Mouse (Mus musculus) layer of hippocampus, adult 11-12 months (tissue): ENCODE measurements around the gene Hectd1.

Experiments used
- DNase-seq: peaks from one replicate; pipeline ENCODE4 v3.0.0; 2022; ENCODE audit warnings: low spot score

Gene Hectd1

DNA sequence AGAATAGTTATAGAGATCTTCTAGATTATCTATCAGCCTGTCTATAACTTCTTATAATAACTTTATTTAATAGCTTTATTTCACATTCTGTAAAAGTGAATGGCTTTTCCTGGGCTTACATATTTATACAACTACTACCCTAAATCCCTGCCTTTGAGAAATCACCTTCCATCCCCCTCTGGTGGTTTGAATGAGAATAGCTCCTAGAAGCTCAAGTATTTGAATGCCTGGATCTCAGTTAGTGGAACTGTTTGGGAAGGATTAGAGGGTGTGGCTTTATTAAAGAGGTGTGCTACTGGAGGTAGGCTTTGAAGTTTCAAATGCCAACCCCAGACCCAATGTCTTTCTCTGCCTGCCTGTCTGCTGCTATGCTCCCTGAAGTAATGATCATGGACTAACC lies 127.6 kb downstream of the Hectd1 start:
- no peak for DNase-seq

DNA sequence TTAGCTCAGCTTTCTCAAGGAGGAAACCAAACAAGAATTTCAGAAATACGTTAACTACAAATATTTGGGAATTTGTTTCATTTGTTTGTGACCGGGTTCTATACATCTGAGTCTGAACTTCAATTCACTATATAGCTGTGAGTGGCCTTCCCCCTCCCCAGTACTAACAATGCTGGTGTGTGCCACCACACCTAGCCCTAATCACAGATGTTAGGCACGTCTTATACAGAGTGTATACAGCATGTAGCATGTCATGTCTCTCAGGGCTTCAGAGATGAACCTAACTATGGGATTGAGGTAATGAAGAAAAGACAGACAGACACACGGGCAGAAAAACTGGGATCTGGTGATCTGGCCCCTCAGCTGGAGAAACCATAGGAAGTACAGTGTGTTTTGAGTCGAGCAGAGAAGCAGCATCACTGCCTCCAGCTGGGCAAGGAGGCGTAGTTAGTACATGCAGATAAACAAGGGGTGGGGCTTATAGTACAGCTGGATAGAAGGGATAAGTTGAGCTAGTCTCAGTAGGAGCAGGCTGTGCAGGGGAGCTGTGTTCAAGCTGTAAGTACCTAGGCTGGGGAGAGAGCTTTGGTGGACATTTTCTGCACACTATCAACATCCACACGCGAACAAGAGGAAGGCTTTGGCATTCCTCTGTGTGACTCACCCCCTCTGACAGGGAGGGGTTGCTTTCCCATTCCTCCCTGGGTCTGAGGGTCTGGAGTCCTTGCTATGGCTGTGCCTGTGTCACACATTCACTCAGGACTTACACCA lies 129.5 kb downstream of the Hectd1 start:
- DNase-seq: no peak

DNA sequence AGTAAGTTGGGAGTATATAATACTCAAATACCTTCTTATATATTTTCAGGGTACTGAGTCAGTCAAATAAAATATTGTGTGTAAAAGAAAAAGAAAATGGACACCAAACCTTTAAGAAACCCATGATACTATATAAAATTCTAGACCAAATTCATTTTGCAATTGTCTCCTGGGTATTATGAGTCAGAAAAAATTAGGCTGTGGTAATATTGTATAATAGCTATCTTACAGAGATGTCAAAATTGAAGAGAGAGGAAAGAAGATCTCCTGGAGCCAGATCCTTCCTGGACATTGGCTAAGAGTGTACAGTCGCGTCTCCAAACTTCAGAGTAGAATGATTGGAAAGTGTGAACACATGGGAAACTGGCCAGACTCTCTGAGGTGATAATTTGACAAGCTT lies 133.2 kb downstream of the Hectd1 start:
- no peak for DNase-seq

DNA sequence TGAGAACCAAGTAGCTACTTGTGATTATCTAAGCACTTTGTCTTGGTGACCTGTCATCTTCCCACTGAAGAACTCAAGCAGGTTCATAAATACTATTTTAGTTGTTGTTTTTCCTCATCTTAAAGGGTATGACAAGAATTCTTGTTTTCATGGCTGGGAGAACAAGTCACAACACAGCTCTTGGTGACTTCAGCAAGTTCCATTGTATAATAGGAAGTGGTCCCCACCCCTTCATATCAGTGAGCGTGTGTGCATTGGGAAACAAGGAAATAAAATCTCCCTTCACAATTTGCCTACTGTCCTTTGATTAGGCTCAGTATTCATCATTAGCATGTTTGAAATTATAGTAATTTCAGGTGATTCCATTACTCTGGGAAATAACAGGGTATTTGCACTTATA lies 134.4 kb downstream of the Hectd1 start:
- no peak for DNase-seq

DNA sequence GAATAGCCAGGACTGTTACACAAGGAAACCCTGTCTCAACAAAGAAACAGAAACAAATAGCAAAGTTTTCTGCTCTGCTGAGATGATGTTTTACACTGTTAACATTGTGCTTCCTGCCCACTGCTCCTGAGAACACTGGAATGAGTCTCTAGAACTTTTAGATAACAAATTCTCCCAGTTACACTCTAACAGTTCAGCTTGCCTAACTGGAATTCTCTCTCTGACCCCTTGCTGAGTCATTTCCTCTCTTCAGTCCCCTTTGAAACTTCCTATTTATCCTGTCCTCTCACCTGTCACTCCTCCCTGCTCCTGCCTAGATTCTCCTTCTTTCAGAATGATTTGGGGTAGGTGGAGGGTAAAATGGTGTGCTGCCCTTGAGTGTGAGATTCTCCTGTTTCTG lies 135.2 kb downstream of the Hectd1 start:
- no peak for DNase-seq
